Mouse (Mus musculus) frontal cortex, postnatal 10 days (tissue): ENCODE results near the gene Kcne3.
A peak's percentile ranks its signal among the peaks of the same experiment; 100 is the strongest.

Source experiments
- DNase-seq, 2 experiments: peaks; one replicate each; pipeline ENCODE4 v3.0.0; 2022; ENCODE audit warnings: low spot score in 2 of 2, mixed read lengths in 1 of 2

Kcne3 gene

GRCm38 (mm10) chr7:100176269-100176668 is at the start of gene Kcne3:
Gene Kcne3, plus strand, starts transcription at chr7:100176502.
- DNase-seq, result no peak

- no peak for DNase-seq
Measured at GRCm38 (mm10) chr7:100126514-100126913, 49.8 kb upstream of the Kcne3 start.

- DNase-seq, result no peak
Measured at GRCm38 (mm10) chr7:100128262-100129041, 47.9 kb upstream of the Kcne3 start.

GRCm38 (mm10) chr7:100130592-100130991 is 45.7 kb upstream of the Kcne3 start:
- no peak for DNase-seq

- DNase-seq, result no peak
Measured at GRCm38 (mm10) chr7:100132379-100132778, 43.9 kb upstream of the Kcne3 start.

GRCm38 (mm10) chr7:100137038-100137437 is 39.3 kb upstream of the Kcne3 start:
- no peak for DNase-seq

GRCm38 (mm10) chr7:100138075-100138474 is 38.2 kb upstream of the Kcne3 start:
- no peak for DNase-seq

GRCm38 (mm10) chr7:100140591-100140990 is 35.7 kb upstream of the Kcne3 start:
- DNase-seq, result no peak

- DNase-seq, result no peak
Measured at GRCm38 (mm10) chr7:100148586-100148985, 27.7 kb upstream of the Kcne3 start.

GRCm38 (mm10) chr7:100150086-100150485 is 26.2 kb upstream of the Kcne3 start:
- no peak for DNase-seq

GRCm38 (mm10) chr7:100150626-100151025 is 25.7 kb upstream of the Kcne3 start:
- DNase-seq, result no peak

- DNase-seq, result no peak
Measured at GRCm38 (mm10) chr7:100157669-100158068, 18.6 kb upstream of the Kcne3 start.

GRCm38 (mm10) chr7:100159105-100159841 is 17.0 kb upstream of the Kcne3 start, which contains the start of gene Lipt2:
Gene Lipt2, plus strand, starts transcription at chr7:100159277.
- peak; percentile 86 to 89 for DNase-seq

- no peak for DNase-seq
Measured at GRCm38 (mm10) chr7:100160006-100160405, 16.3 kb upstream of the Kcne3 start.

- DNase-seq, result no peak
Measured at GRCm38 (mm10) chr7:100163506-100163905, 12.8 kb upstream of the Kcne3 start.

- DNase-seq, result no peak
Measured at GRCm38 (mm10) chr7:100168654-100169053, 7.6 kb upstream of the Kcne3 start.

- DNase-seq, result no peak
Measured at GRCm38 (mm10) chr7:100170756-100171155, 5.5 kb upstream of the Kcne3 start.

- DNase-seq, result peak; percentile 15 to 20
Measured at GRCm38 (mm10) chr7:100178016-100178890, 2.0 kb downstream of the Kcne3 start.

- DNase-seq, result no peak
Measured at GRCm38 (mm10) chr7:100178891-100179233, 2.6 kb downstream of the Kcne3 start.

GRCm38 (mm10) chr7:100179394-100179793 is 3.1 kb downstream of the Kcne3 start:
- no peak for DNase-seq

- DNase-seq, result no peak
Measured at GRCm38 (mm10) chr7:100179836-100180407, 3.6 kb downstream of the Kcne3 start.

GRCm38 (mm10) chr7:100181176-100181575 is 4.9 kb downstream of the Kcne3 start:
- DNase-seq, result no peak
